Mouse (Mus musculus) hindbrain, postnatal 0 days (tissue): ENCODE measurements at regions not wholly inside any gene's neighbourhood (a gene's known extent, or its start where the extent isn't known, plus 50 kb on each side); places are given as distances from the start of the nearest gene placed in this dataset.

Experiments used
- ATAC-seq: fragments of 200-750 bp; cut with Nextera tagmentation; 2 replicates; pipeline ENCODE4 v1.8.0; 2017; ENCODE audit warnings: mild to moderate bottlenecking, moderate TSS enrichment, moderate library complexity
- DNase-seq: peaks from one replicate; pipeline ENCODE4 v3.0.0-alpha.2; 2015; ENCODE audit warnings: low spot score
- H3K27ac ChIP-seq: fragments of 300-500 bp; sonication (generic); 2 replicates; pipeline ENCODE4 v1.5.1; 2014; ENCODE audit warnings: mild to moderate bottlenecking
- H3K27me3 ChIP-seq: fragments of 300-500 bp; sonication (generic); 2 replicates; pipeline ENCODE4 v1.6.1; 2014; ENCODE audit warnings: low read length, mixed read lengths; ENCODE audit not compliant: insufficient read depth
- H3K36me3 ChIP-seq: fragments of 300-500 bp; sonication (generic); 2 replicates; pipeline ENCODE4 v1.6.1; 2014; ENCODE audit warnings: low read length, mixed read lengths; ENCODE audit not compliant: insufficient read depth
- H3K4me1 ChIP-seq: fragments of 300-500 bp; sonication (generic); 2 replicates; pipeline ENCODE4 v1.6.1; 2014; ENCODE audit warnings: antibody characterized with exemption, low read length, mixed read lengths; ENCODE audit not compliant: insufficient read depth
- H3K4me2 ChIP-seq: fragments of 300-500 bp; sonication (generic); 2 replicates; pipeline ENCODE4 v1.6.1; 2014; ENCODE audit warnings: low read depth, mild to moderate bottlenecking, low read length, moderate library complexity, mixed read lengths
- H3K4me3 ChIP-seq: fragments of 300-500 bp; sonication (generic); 2 replicates; pipeline ENCODE4 v1.5.1; 2014; ENCODE audit warnings: low read length
- H3K9ac ChIP-seq: fragments of 300-500 bp; sonication (generic); replicated peaks from 2 replicates; pipeline ENCODE4 v1.6.1; 2014; ENCODE audit warnings: mild to moderate bottlenecking, low read length, moderate library complexity, mixed read lengths
- H3K9me3 ChIP-seq: fragments of 300-500 bp; sonication (generic); 2 replicates; pipeline ENCODE4 v1.6.1; 2016; ENCODE audit warnings: low read length, mixed read lengths
- CTCF ChIP-seq: IDR thresholded peaks from 2 replicates; pipeline ENCODE4 v1.5.1; 2016; ENCODE audit warnings: antibody characterized with exemption, control low read depth, low read depth
- WGBS: fragments of 180-500 bp; shearing (Covaris S2); extraction: QIAGEN DNeasy Blood & Tissue Kit; methylation state at CpG from one replicate; pipeline ENCODE4 v1.1.7; 2014; 5-methylcytosine and 5-hydroxymethylcytosine counted together

GRCm38 (mm10) chr14:71972521-71972920, 519.1 kb downstream of the Gm9195 start:
- ATAC-seq, result no peak
- no peak for TF ChIP-seq CTCF
- DNase-seq, result no peak
- Histone ChIP-seq H3K36me3 (no peaks in the 10 kb centered on the region), H3K4me3 (no peak overlapping the region), H3K27me3 (no peaks in the 10 kb centered on the region), H3K27ac (no peak overlapping the region), H3K4me1 (no peaks in the 10 kb centered on the region), H3K4me2 (no peak overlapping the region), H3K9ac (no peak overlapping the region), H3K9me3 (no peaks in the 10 kb centered on the region)
- WGBS, result 100% methylated on average over 1 of the region's 1 CpGs

DNA sequence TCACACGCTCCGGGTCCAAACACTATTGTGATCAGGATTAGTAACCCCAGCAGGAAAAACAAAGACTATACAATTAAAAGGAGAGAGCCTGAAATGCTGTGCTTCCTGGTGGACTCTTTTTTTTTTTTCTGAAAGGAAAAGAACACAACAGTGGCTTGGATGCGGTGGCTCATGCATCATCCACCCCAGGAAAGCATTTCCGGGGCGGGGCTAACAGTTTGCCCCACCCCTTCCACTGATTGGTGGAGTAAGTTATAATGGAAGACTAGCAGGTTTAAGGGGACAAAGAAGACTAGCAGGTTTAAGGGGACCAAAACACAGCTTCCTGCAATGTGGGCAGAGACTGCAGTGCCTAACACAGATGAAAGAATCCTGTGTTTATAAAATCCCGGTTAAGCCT, 524.0 kb downstream of the Gm9195 start:
- H3K4me3 ChIP-seq, result no peak overlapping the region
- TF ChIP-seq CTCF, result no peak
- ATAC-seq (no peak), DNase-seq (no peak)
- no peak overlapping the region for H3K27ac ChIP-seq
- no peak overlapping the region for H3K4me2 ChIP-seq
- 65% methylated on average over 6 of the region's 6 CpGs for whole genome bisulfite sequencing
- no peaks in the 10 kb centered on the region for H3K4me1 ChIP-seq
- H3K9me3 ChIP-seq, result no peaks in the 10 kb centered on the region
- H3K9ac ChIP-seq, result no peak overlapping the region
- H3K27me3 ChIP-seq, result no peaks in the 10 kb centered on the region
- no peaks in the 10 kb centered on the region for H3K36me3 ChIP-seq

DNA sequence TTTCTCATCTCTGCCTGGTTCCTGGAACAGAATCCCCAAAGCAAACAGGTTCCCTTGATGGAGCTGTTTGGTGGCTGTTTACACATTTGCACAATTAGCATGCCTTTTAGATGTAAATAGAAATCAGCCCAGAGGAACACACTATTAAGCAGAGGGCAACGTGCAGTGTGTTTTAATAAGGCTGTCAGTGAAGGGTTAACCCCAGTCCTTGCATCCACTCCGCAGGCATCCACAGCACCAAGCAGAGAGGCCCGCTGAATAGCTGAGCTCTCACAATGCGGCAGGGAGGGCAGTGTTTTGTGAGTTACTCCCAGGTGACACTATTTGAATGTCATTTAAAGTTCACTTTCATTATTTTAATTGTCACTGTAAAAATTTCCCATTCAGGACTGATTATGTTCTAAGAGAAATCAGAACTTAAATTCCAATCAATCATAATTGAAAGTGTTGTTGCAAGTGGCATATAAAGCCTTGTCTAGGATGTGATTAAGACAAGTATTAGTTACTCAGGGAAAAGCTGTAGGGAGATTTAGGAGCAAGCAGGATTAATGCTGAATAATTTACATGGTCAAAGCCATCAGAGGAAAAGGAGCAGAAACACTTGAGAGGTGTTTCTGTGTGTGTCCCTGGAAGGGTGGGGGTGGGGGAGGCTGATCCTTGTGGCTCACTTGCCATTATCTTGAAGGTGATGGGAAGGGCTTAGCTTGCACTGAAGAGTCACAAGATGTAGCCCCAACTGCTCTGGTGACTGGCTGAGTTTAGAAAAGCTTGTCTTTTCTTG, 528.1 kb downstream of the Gm9195 start:
- no peak overlapping the region for H3K4me3 ChIP-seq
- no peaks in the 10 kb centered on the region for H3K9me3 ChIP-seq
- H3K36me3 ChIP-seq, result no peaks in the 10 kb centered on the region
- no peak for TF ChIP-seq CTCF
- no peak overlapping the region for H3K4me2 ChIP-seq
- no peak for ATAC-seq
- H3K27me3 ChIP-seq, result no peaks in the 10 kb centered on the region
- no peak overlapping the region for H3K27ac ChIP-seq
- no peaks in the 10 kb centered on the region for H3K4me1 ChIP-seq
- WGBS, result 6% methylated on average over 4 of the region's 4 CpGs
- H3K9ac ChIP-seq, result no peak overlapping the region
- DNase-seq, result peak; percentile 49

DNA sequence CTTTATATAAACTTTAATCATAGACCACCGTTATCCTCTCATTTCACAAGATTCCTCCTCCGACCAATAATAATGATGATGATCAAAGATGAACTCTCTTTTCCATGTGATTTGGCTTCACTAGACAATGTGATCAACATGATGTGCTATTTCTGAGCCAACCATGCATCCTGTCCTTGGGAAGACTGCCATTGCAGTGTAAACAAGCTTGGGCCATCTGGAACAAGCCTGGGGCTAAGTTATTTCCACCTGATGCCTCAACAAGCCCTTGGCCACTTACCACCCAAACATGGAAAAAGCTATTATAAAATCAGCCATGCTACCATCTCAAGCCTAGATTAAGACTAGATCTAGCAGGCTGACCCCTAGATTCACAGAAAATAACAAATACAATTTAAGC, 542.9 kb downstream of the Gm9195 start:
- H3K9me3 ChIP-seq, result no peaks in the 10 kb centered on the region
- no peak overlapping the region for H3K27ac ChIP-seq
- no peaks in the 10 kb centered on the region for H3K27me3 ChIP-seq
- no peak for TF ChIP-seq CTCF
- no peak overlapping the region for H3K4me3 ChIP-seq
- ATAC-seq (no peak), DNase-seq (peak; percentile 67)
- no peak overlapping the region for H3K9ac ChIP-seq
- no peaks in the 10 kb centered on the region for H3K36me3 ChIP-seq
- H3K4me2 ChIP-seq, result no peak overlapping the region
- WGBS, result 73% methylated on average over 2 of the region's 2 CpGs
- H3K4me1 ChIP-seq, result no peaks in the 10 kb centered on the region

DNA sequence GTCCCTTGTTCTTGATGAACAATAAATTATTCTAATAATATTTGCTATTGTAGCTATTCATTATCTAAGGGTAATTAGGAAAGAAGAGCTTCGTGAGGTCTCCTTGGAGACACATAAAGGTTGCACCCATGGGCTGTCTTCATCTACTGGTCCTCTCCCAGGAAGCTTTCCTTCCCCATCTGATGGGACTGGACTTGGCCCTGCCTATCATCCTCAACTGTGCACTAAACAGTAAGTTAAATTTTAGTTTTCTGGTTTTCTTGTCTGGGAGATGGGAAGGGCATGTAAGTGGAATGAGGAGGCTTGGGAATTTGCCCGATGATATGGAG, 554.5 kb downstream of the Gm9195 start:
- no peak for TF ChIP-seq CTCF
- no peak overlapping the region for H3K27ac ChIP-seq
- no peak for DNase-seq
- H3K36me3 ChIP-seq, result no peaks in the 10 kb centered on the region
- no peak for ATAC-seq
- WGBS, result 74% methylated on average over 2 of the region's 2 CpGs
- no peak overlapping the region for H3K9ac ChIP-seq
- H3K4me2 ChIP-seq, result no peak overlapping the region
- H3K4me3 ChIP-seq, result no peak overlapping the region
- no peaks in the 10 kb centered on the region for H3K27me3 ChIP-seq
- H3K4me1 ChIP-seq, result no peaks in the 10 kb centered on the region
- no peaks in the 10 kb centered on the region for H3K9me3 ChIP-seq

DNA sequence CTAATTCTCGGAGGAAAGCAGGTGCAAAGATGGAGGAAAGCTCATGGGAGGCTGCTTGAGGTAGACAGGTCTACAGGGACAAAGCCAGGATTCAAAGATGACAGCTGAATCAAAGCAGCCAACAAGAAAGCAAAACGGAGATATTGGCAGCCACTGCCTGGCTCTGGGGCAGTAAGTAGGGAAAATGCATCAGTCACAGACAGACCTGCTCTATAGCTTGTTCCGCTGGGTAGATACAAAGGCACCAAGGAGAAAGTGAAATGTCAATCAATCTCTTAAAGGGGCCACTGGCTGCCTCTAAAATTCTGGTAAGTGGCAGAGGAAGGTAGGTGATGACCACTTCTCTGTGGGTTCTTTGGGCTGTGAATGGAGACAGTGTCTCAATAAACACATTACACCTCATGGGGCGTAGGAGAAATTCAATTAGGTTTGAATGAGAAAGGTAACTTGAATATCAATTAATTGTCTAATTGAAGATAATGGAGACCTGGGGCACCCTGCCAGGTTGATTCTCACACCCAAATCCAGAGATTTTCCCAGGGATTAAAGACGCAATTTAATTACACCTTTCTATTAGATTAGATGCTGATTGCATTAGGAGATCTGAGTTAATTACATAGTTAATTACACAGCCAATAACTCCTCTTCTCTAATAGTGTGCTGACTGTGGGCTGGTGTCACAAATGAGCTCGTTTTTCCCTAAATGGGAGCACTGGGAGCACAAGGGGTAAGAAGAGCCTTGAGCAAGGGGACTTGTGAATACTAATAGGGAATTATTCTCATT, 555.1 kb downstream of the Gm9195 start:
- H3K4me2 ChIP-seq, result no peak overlapping the region
- H3K9me3 ChIP-seq, result no peaks in the 10 kb centered on the region
- H3K4me3 ChIP-seq, result no peak overlapping the region
- ATAC-seq (no peak), DNase-seq (no peak)
- no peaks in the 10 kb centered on the region for H3K27me3 ChIP-seq
- H3K36me3 ChIP-seq, result no peaks in the 10 kb centered on the region
- H3K4me1 ChIP-seq, result no peaks in the 10 kb centered on the region
- H3K27ac ChIP-seq, result no peak overlapping the region
- WGBS, result 35% methylated on average over 6 of the region's 6 CpGs
- no peak for TF ChIP-seq CTCF
- H3K9ac ChIP-seq, result no peak overlapping the region

GRCm38 (mm10) chr14:71915964-71916363, 575.7 kb downstream of the Gm9195 start:
- no peaks in the 10 kb centered on the region for H3K9me3 ChIP-seq
- H3K36me3 ChIP-seq, result no peaks in the 10 kb centered on the region
- DNase-seq (no peak), ATAC-seq (no peak)
- no peak overlapping the region for H3K9ac ChIP-seq
- H3K27ac ChIP-seq, result no peak overlapping the region
- H3K4me2 ChIP-seq, result no peak overlapping the region
- no peak for TF ChIP-seq CTCF
- H3K4me3 ChIP-seq, result no peak overlapping the region
- WGBS, result 66% methylated on average over 5 of the region's 5 CpGs
- H3K27me3 ChIP-seq, result no peaks in the 10 kb centered on the region
- no peaks in the 10 kb centered on the region for H3K4me1 ChIP-seq
